Mouse (Mus musculus) embryonic facial prominence, embryonic 11.5 days (tissue): Measurements from ENCODE around the gene Serhl. TPM values are rescaled to one million over a fixed set of nuclear protein-coding genes. Genes with fewer than 3 reads are reported as not detected.
"Not testable (repeated sequence)": the region's sequence is repeated elsewhere in the genome, so short reads cannot be mapped to it uniquely, and the experiment has no call there.

Experiments used
- ATAC-seq: fragments of 200-750 bp; cut with Nextera tagmentation; replicated peaks from 2 replicates; pipeline ENCODE4 v1.8.0; 2017; ENCODE audit warnings: low read depth; ENCODE audit not compliant: insufficient number of reproducible peaks, low FRiP score, low TSS enrichment
- DNase-seq: peaks from one replicate; pipeline ENCODE4 v3.0.0-alpha.2; 2015; ENCODE audit warnings: low spot score
- H3K27ac ChIP-seq: fragments of 300-500 bp; sonication (generic); replicated peaks from 2 replicates; pipeline ENCODE4 v1.5.1; 2014; ENCODE audit warnings: mild to moderate bottlenecking, low read depth, low read length, control low read depth
- H3K27me3 ChIP-seq: fragments of 300-500 bp; sonication (generic); 2 replicates; pipeline ENCODE4 v1.6.1; 2014; ENCODE audit warnings: mild to moderate bottlenecking, low read length, moderate library complexity, mixed read lengths; ENCODE audit not compliant: control insufficient read depth, insufficient read depth
- H3K36me3 ChIP-seq: fragments of 300-500 bp; sonication (generic); replicated peaks from 2 replicates; pipeline ENCODE4 v1.6.1; 2014; ENCODE audit warnings: low read depth, mild to moderate bottlenecking, low read length, moderate library complexity, mixed read lengths; ENCODE audit not compliant: control insufficient read depth, insufficient read depth
- H3K4me1 ChIP-seq: fragments of 300-500 bp; sonication (generic); 2 replicates; pipeline ENCODE4 v1.6.1; 2014; ENCODE audit warnings: low read length, mixed read lengths; ENCODE audit not compliant: control insufficient read depth, insufficient read depth
- H3K4me2 ChIP-seq: fragments of 300-500 bp; sonication (generic); 2 replicates; pipeline ENCODE4 v1.6.1; 2014; ENCODE audit warnings: low read depth, mild to moderate bottlenecking, control low read depth, low read length, moderate library complexity
- H3K4me3 ChIP-seq: fragments of 300-500 bp; sonication (generic); 2 replicates; pipeline ENCODE4 v1.5.1; 2014; ENCODE audit warnings: low read depth, low read length, control low read depth
- H3K9ac ChIP-seq: fragments of 300-500 bp; sonication (generic); replicated peaks from 2 replicates; pipeline ENCODE4 v1.6.1; 2014; ENCODE audit warnings: mild to moderate bottlenecking, control low read depth, low read length
- H3K9me3 ChIP-seq: fragments of 300-500 bp; sonication (generic); replicated peaks from 2 replicates; pipeline ENCODE4 v1.6.1; 2016; ENCODE audit warnings: mild to moderate bottlenecking, low read length, inconsistent platforms, mixed read lengths; ENCODE audit not compliant: control insufficient read depth
- WGBS: fragments of 180-500 bp; shearing (Covaris S2); extraction: QIAGEN DNeasy Blood & Tissue Kit; methylation state at CpG from one replicate; pipeline ENCODE4 v1.1.7; 2014; 5-methylcytosine and 5-hydroxymethylcytosine counted together
- polyA plus RNA-seq: library from polyadenylated mRNA; unstranded; fragments of >200 nt; fragmentation: Nextera tagmentation; extraction: Ambion mirVana; gene quantifications from 2 replicates; pipeline ENCODE4 v1.2.1, GENCODE M21; 2014

Serhl gene
- 43.5 and 48.0 TPM in 2 replicates for polyA plus RNA-seq

DNA sequence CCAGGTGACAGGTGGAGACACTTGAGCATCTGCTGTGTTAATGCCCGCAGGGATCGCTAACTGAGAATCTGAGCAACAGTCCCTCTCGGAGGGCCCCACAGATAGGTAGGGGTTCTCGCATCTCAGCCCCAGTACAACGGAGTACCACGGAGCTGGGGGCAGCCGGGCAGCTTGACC, at the start of gene Serhl:
Gene Serhl, plus strand, starts transcription at position 78 of the 177 bp plus-strand sequence.
- Histone ChIP-seq H3K27me3 (peaks cover 7% of the 10 kb centered on the region), H3K4me3 (no peak within 1 kb of the TSS), H3K4me1 (peaks cover 6% of the 10 kb centered on the region; the same call in 1 of the 2 replicates), H3K9ac (no peak within 1 kb of the TSS), H3K27ac (no peak within 1 kb of the TSS), H3K36me3 (no peaks in the 10 kb centered on the region), H3K9me3 (no peaks in the 10 kb centered on the region), H3K4me2 (peak within 1 kb of the TSS; percentile 23)
- WGBS, result 9% methylated on average over 7 of the region's 7 CpGs
- no peak for ATAC-seq
- no peak for DNase-seq

DNA sequence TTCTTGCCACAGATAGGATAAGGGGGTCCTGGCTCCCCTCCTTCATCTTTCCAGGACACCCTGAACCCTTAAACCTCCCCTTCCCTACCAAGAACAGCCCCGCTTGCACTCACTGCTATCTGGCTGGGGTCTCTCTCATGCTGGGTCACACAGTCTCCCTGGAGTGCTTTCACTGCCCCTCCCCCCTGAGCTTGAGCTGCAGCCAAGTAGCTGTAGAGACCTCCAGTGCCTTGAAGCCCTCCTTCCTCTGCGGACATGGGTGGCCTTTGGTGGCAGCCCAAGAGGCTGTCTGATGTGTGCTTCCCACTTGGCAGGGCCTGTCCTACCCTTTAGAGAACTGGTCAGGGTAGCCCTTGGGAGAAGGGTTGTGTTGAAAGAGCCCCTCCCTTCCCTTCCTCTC, 49.1 kb upstream of the Serhl start:
- Histone ChIP-seq H3K4me3 (no peak overlapping the region), H3K9me3 (no peaks in the 10 kb centered on the region), H3K4me1 (0 out of 2 replicates have a peak, but pooled peaks cover 3% of the 10 kb centered on the region), H3K27ac (no peak overlapping the region), H3K9ac (no peak overlapping the region), H3K4me2 (no peak overlapping the region), H3K36me3 (no peaks in the 10 kb centered on the region), H3K27me3 (no peaks in the 10 kb centered on the region)
- no peak for DNase-seq
- WGBS, result 52% methylated on average over 2 of the region's 2 CpGs
- no peak for ATAC-seq

DNA sequence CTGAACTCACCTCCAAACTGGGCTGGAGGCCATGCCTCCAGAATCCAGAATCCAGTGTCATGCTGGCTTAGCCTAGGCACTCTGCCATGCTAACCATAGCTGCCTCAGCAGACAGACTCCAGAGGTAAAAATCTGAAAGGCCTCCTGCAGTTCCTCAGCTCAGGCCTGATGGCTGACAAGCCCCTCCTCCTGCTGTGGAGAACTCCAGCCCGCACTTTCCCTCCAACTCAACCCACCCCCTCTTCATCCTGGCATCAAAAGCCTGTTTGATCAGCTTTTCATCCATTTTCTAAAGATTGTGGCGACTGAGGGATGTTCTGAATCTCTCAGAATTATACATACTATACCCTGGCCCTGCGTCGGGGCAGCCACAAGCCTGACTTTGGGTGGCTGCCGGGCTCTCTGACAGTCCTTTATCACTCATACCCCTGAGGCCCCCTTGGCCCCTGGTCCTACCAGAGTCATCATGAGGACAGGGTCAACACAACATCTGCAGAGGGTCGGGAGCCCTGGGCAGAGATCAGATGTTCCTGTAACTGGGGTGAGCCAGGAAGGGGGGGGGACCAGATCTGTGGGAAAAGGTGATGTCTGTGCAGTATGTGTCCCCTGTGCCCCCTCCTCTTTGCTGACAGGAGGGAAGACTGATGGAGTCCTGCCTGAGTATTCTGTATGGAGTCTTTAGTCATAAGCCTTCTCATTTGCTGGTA, 46.5 kb upstream of the Serhl start:
- Histone ChIP-seq H3K36me3 (no peaks in the 10 kb centered on the region), H3K4me2 (peak overlapping the region; percentile 11; the same call in 1 of the 2 replicates), H3K9ac (peak overlapping the region; percentile 33; the same call in 1 of the 2 replicates), H3K27ac (no peak overlapping the region), H3K4me3 (no peak overlapping the region), H3K27me3 (no peaks in the 10 kb centered on the region), H3K9me3 (no peaks in the 10 kb centered on the region; the same call in 1 of the 2 replicates), H3K4me1 (0 out of 2 replicates have a peak, but pooled peaks cover 3% of the 10 kb centered on the region)
- ATAC-seq (no peak; the same call in 1 of the 2 replicates), DNase-seq (peak; percentile 74)
- WGBS, result 4% methylated on average over 6 of the region's 6 CpGs

DNA sequence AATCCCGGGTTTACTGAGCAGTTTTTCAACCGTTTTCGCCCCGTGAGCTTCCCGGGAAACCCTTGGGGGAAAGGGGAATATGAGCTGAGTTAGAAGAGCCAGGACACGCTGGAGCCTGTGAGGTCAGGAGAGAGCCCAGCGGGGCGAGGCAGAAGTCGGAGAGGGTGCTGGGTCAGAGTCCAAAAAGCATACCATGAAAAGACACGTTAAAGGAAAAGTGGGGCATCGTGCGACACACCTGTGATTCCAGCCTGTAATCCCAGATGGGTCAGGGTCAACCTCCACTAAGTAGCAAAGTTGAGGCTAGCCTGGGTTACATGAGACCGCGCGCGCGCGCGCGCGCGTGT, 46.0 kb upstream of the Serhl start:
- no peak for ATAC-seq
- no peak overlapping the region for H3K27ac ChIP-seq
- 0 out of 2 replicates have a peak, but pooled peaks cover 3% of the 10 kb centered on the region for H3K4me1 ChIP-seq
- H3K9ac ChIP-seq, result no peak overlapping the region; the same call in 1 of the 2 replicates
- H3K4me3 ChIP-seq, result no peak overlapping the region
- H3K36me3 ChIP-seq, result no peaks in the 10 kb centered on the region
- H3K9me3 ChIP-seq, result no peaks in the 10 kb centered on the region; the same call in 1 of the 2 replicates
- no peaks in the 10 kb centered on the region for H3K27me3 ChIP-seq
- no peak for DNase-seq
- 55% methylated on average over 22 of the region's 22 CpGs for WGBS
- H3K4me2 ChIP-seq, result no peak overlapping the region; the same call in 1 of the 2 replicates

DNA sequence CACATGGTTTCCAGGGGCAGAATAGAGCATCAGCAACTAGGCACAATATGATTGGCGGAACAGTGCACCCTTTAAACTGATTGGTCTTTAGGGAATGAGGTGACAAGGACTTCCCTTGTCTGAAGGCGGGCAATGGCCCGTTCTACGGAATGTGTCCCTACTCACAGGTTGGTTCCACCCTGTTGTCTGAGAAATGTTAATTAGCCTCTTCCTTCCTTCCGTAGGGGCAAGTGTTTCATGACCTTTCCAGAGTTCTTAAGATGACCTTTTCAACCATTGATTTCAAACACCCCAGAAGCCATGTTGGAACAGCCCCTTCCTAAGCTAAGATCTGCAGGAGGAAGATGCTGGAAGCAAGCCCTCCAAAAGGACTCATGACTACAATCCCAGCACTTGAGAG, 43.7 kb upstream of the Serhl start:
- H3K27ac ChIP-seq, H3K4me3 ChIP-seq, H3K9ac ChIP-seq, ATAC-seq, H3K4me2 ChIP-seq, H3K4me1 ChIP-seq, H3K36me3 ChIP-seq, DNase-seq, H3K27me3 ChIP-seq, H3K9me3 ChIP-seq: not testable (repeated sequence)
- WGBS, result 66% methylated on average over 5 of the region's 5 CpGs

DNA sequence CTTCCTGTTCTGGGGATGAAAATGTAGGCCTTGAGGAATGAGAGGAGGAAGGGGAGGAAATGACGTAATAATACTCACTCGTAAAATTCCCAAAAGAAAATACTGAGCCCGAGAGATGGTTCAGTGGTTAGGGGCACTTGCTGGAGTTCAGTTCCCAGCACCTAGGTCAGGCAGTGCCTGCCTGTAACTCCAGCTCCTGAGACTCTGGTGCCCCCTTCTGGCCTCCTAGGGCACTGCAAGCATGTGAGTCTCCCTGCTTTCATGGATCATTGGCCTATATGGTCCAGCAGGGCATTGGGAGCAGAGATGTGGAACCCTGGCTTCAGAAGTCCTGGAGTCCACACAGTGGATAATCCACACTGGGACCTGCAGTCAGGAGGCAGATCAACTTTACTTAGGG, 43.0 kb upstream of the Serhl start:
- Histone ChIP-seq H3K36me3 (no peaks in the 10 kb centered on the region), H3K4me2 (no peak overlapping the region), H3K9me3 (no peaks in the 10 kb centered on the region; the same call in 1 of the 2 replicates), H3K4me3 (no peak overlapping the region), H3K27ac (no peak overlapping the region), H3K27me3 (no peaks in the 10 kb centered on the region), H3K4me1 (0 out of 2 replicates have a peak, but pooled peaks cover 3% of the 10 kb centered on the region), H3K9ac (no peak overlapping the region)
- DNase-seq, result no peak
- ATAC-seq, result no peak
- WGBS, result 90% methylated on average over 3 of the region's 3 CpGs

DNA sequence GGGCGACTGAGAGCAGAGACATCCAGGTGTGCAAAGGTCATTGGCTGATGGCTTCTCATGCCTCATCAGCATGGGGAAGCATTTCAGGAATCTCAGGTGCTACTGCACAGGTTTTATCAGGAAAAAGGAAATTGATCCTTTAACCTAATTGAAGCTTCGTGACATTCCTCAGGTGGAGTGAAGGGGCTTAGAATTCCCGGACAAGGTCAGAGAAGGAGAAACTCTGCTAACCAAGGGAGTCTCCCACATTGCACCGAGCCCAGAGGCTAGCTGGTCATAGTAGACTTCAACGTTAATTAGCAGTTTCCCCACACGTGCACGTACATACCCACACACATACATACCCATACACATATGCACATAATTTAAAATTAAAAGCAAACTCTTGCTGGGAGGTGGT, 42.6 kb upstream of the Serhl start:
- H3K36me3 ChIP-seq, result no peaks in the 10 kb centered on the region
- no peak for ATAC-seq
- H3K27me3 ChIP-seq, result no peaks in the 10 kb centered on the region
- H3K4me2 ChIP-seq, result no peak overlapping the region
- H3K9ac ChIP-seq, result no peak overlapping the region
- WGBS, result 76% methylated on average over 7 of the region's 7 CpGs
- 0 out of 2 replicates have a peak, but pooled peaks cover 3% of the 10 kb centered on the region for H3K4me1 ChIP-seq
- DNase-seq, result no peak
- H3K9me3 ChIP-seq, result no peaks in the 10 kb centered on the region; the same call in 1 of the 2 replicates
- no peak overlapping the region for H3K4me3 ChIP-seq
- no peak overlapping the region for H3K27ac ChIP-seq

DNA sequence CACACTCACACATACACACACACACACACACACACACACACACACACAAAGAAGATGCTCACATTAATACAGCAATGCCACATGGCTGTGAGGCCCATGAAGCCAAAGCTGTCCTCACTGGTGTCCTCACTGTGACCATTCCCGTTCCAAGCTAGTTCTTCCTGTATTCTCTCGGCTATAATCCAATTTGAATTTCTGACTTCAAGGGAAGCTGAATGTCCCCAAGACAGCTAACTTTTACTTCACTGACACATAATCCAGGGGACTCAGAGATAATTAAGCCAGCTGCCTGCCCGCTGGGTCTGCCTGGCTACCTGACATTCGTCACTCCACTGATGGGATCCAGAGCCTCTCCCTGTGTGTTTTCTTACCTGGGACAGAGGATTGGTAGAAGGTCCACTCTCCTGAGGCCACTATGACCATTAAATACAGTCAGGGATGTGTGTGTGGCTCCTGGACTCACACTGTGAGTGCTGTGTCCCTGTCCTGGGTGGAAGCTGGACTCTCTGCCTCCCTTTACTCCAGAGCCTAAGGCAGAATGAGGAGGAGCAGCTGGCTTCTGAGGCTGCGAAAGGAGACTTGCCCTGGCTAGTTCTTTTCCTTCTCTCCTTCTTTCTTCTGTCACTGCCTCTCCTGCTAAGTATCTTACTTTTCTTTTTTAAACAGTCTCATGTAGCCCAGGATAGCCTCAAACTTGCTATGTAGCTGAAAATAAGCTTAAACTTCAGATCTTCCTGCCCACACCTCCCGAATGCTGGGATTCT, 36.8 kb upstream of the Serhl start:
- no peak for DNase-seq
- no peaks in the 10 kb centered on the region for H3K4me1 ChIP-seq
- no peak overlapping the region for H3K4me3 ChIP-seq
- no peak overlapping the region for H3K27ac ChIP-seq
- H3K36me3 ChIP-seq, result no peaks in the 10 kb centered on the region
- WGBS, result 52% methylated on average over 6 of the region's 6 CpGs
- H3K4me2 ChIP-seq, result no peak overlapping the region
- H3K27me3 ChIP-seq, result no peaks in the 10 kb centered on the region
- ATAC-seq, result no peak
- H3K9me3 ChIP-seq, result no peaks in the 10 kb centered on the region; the same call in 1 of the 2 replicates
- H3K9ac ChIP-seq, result no peak overlapping the region
